Mouse (Mus musculus): ENCODE results near the gene Acbd7. TPM values are rescaled to one million over a fixed set of nuclear protein-coding genes. Genes with fewer than 3 reads are reported as not detected.

The Acbd7 gene
- polyA plus RNA-seq, 1 experiment from 2014 or later: 0.40 TPM

GRCm38 (mm10) chr2:3326547-3326946 lies 9.4 kb upstream of the Acbd7 start:
- peaks cover 9% of the 10 kb centered on the region; the same call in 1 of the 2 replicates for H3K36me3 ChIP-seq (ENCODE audit: control insufficient read depth, insufficient read depth, low read length)
- no peaks in the 10 kb centered on the region; the same call in 1 of the 2 replicates for H3K4me1 ChIP-seq (replicated peaks; ENCODE audit: control insufficient read depth, insufficient read depth, low read length)
- H3K4me2 ChIP-seq (ENCODE audit: low read depth, low read length, severe bottlenecking): no peak overlapping the region
- no peaks in the 10 kb centered on the region for H3K27me3 ChIP-seq (ENCODE audit: control insufficient read depth, insufficient read depth, low read length)
- WGBS: 85% methylated on average over 1 of the region's 1 CpGs
- no peaks in the 10 kb centered on the region for H3K9me3 ChIP-seq (ENCODE audit: control insufficient read depth, low read length)
- no peak overlapping the region for H3K4me3 ChIP-seq (ENCODE audit: low read depth, low read length)
- no peak overlapping the region for H3K9ac ChIP-seq (ENCODE audit: low read length)
- H3K27ac ChIP-seq (ENCODE audit: low read depth, low read length): no peak overlapping the region
- ATAC-seq (replicated peaks; ENCODE audit: low FRiP score) (no peak), DNase-seq (ENCODE audit: low spot score) (no peak)

DNA sequence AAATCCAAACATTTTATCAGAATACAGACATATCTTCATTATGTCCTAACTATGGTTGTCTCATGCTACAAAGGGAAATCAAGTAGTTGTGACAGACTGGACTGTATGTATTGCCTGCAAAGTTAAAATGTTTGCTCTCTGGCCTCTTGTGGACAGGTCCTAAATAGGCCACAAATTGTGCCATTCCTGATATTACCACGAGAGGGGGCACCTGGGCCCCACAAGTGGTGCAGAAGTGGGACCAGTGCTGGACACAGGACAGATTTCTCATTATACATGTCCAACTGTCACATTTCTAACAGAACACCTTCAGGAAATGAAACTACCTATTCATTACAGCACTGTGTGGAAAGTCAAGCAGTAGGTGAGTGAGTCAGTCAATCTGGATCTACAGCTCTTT lies 8.6 kb upstream of the Acbd7 start:
- H3K27me3 ChIP-seq (ENCODE audit: control insufficient read depth, insufficient read depth, low read length): no peaks in the 10 kb centered on the region
- ATAC-seq (replicated peaks; ENCODE audit: low FRiP score): no peak; the same call in 1 of the 2 replicates
- H3K4me2 ChIP-seq (ENCODE audit: low read depth, low read length, severe bottlenecking): no peak overlapping the region
- DNase-seq (ENCODE audit: low spot score): peak; percentile 58
- WGBS: 50% methylated on average over 1 of the region's 1 CpGs
- no peaks in the 10 kb centered on the region; the same call in 1 of the 2 replicates for H3K4me1 ChIP-seq (replicated peaks; ENCODE audit: control insufficient read depth, insufficient read depth, low read length)
- peaks cover 9% of the 10 kb centered on the region; the same call in 1 of the 2 replicates for H3K36me3 ChIP-seq (ENCODE audit: control insufficient read depth, insufficient read depth, low read length)
- no peaks in the 10 kb centered on the region for H3K9me3 ChIP-seq (ENCODE audit: control insufficient read depth, low read length)
- no peak overlapping the region for H3K4me3 ChIP-seq (ENCODE audit: low read depth, low read length)
- no peak overlapping the region for H3K9ac ChIP-seq (ENCODE audit: low read length)
- H3K27ac ChIP-seq (ENCODE audit: low read depth, low read length): no peak overlapping the region

DNA sequence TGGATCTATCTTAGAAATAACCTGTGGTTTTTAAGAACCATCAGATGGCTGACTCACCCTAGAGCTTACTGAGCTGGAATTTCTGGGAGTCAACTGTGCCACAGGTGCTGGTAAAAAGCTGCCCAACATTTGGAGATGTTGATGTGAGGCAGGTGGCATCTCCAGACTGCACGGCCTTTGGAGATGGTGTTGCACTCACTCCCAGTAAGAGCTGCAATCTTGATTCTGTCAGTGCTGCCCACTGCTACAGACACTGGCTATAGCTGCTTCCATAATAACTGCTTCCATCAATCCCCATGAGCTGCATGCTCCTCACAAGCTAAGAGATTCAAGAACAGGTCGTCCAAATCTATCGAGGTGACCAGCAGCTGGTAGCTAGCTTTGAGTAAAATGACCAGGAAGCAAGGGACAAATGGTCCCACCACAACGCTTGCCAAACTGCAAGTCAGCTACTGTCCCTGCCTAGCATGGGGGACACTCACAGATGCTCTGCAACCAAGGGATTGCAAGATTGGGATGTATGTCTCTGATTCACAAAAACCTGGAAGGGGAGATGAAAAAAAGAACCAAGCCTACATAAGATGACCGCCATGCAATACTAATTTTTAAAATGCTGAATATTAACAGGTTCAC lies 4.8 kb upstream of the Acbd7 start:
- peak overlapping the region; percentile 75; the same call in 1 of the 2 replicates for H3K4me2 ChIP-seq (ENCODE audit: low read depth, low read length, severe bottlenecking)
- no peak for DNase-seq (ENCODE audit: low spot score)
- peak overlapping the region; percentile 62 for H3K4me3 ChIP-seq (ENCODE audit: low read depth, low read length)
- no peaks in the 10 kb centered on the region for H3K9me3 ChIP-seq (ENCODE audit: control insufficient read depth, low read length)
- H3K36me3 ChIP-seq (ENCODE audit: control insufficient read depth, insufficient read depth, low read length): peaks cover 2% of the 10 kb centered on the region; the same call in 1 of the 2 replicates
- 81% methylated on average over 5 of the region's 5 CpGs for WGBS
- no peaks in the 10 kb centered on the region for H3K27me3 ChIP-seq (ENCODE audit: control insufficient read depth, insufficient read depth, low read length)
- H3K27ac ChIP-seq (ENCODE audit: low read depth, low read length): no peak overlapping the region
- peak overlapping the region; percentile 72 for H3K9ac ChIP-seq (ENCODE audit: low read length)
- peaks cover under 1% of the 10 kb centered on the region; the same call in 1 of the 2 replicates for H3K4me1 ChIP-seq (replicated peaks; ENCODE audit: control insufficient read depth, insufficient read depth, low read length)
- ATAC-seq (replicated peaks; ENCODE audit: low FRiP score): no peak

DNA sequence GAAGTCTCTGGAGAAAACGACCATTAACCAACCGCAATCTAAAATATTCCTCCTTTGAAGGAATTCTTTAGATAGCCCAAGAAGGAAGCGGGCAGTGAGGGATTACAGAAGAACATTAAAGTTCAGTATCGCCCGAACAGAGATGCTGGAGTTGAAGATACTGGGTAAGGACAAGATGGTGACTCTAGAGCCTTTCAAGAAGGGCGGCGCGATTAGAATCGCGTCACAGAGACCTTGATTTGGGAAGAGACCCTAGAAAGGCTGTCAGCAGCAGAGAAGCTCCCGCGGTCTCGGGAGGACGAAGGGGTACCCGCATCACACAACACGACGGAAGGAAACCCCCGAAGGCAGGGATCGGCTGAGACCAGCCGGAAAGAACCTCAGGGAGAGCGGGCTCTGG lies 3.9 kb upstream of the Acbd7 start:
- no peak overlapping the region for H3K27ac ChIP-seq (ENCODE audit: low read depth, low read length)
- 3% methylated on average over 21 of the region's 21 CpGs for WGBS
- DNase-seq (ENCODE audit: low spot score): no peak
- H3K9ac ChIP-seq (ENCODE audit: low read length): peak overlapping the region; percentile 72
- no peaks in the 10 kb centered on the region for H3K9me3 ChIP-seq (ENCODE audit: control insufficient read depth, low read length)
- H3K4me2 ChIP-seq (ENCODE audit: low read depth, low read length, severe bottlenecking): peak overlapping the region; percentile 75
- H3K4me3 ChIP-seq (ENCODE audit: low read depth, low read length): peak overlapping the region; percentile 62
- no peaks in the 10 kb centered on the region; the same call in 1 of the 2 replicates for H3K27me3 ChIP-seq (ENCODE audit: control insufficient read depth, insufficient read depth, low read length)
- H3K36me3 ChIP-seq (ENCODE audit: control insufficient read depth, insufficient read depth, low read length): peaks cover 2% of the 10 kb centered on the region; the same call in 1 of the 2 replicates
- ATAC-seq (replicated peaks; ENCODE audit: low FRiP score): no peak
- peaks cover 2% of the 10 kb centered on the region; the same call in 1 of the 2 replicates for H3K4me1 ChIP-seq (replicated peaks; ENCODE audit: control insufficient read depth, insufficient read depth, low read length)

- DNase-seq (ENCODE audit: low spot score) (peak; percentile 97), ATAC-seq (replicated peaks; ENCODE audit: low FRiP score) (peak; percentile 97)
- H3K4me2 ChIP-seq (ENCODE audit: low read depth, low read length, severe bottlenecking): peak within 1 kb of the TSS; percentile 75
- peaks cover 2% of the 10 kb centered on the region; the same call in 1 of the 2 replicates for H3K36me3 ChIP-seq (ENCODE audit: control insufficient read depth, insufficient read depth, low read length)
- H3K9ac ChIP-seq (ENCODE audit: low read length): peak within 1 kb of the TSS; percentile 72
- H3K9me3 ChIP-seq (ENCODE audit: control insufficient read depth, low read length): no peaks in the 10 kb centered on the region
- H3K27me3 ChIP-seq (ENCODE audit: control insufficient read depth, insufficient read depth, low read length): no peaks in the 10 kb centered on the region; the same call in 1 of the 2 replicates
- H3K4me1 ChIP-seq (replicated peaks; ENCODE audit: control insufficient read depth, insufficient read depth, low read length): peaks cover 2% of the 10 kb centered on the region; the same call in 1 of the 2 replicates
- WGBS: under 1% methylated on average over 39 of the region's 45 CpGs
- no peak within 1 kb of the TSS for H3K27ac ChIP-seq (ENCODE audit: low read depth, low read length)
- H3K4me3 ChIP-seq (ENCODE audit: low read depth, low read length): peak within 1 kb of the TSS; percentile 62
These were observed 3.3 kb upstream of the Acbd7 start, which contains the start of gene Rpp38 for GRCm38 (mm10) chr2:3332484-3333242. TSS of gene Rpp38 (minus strand) at chr2:3332643.

- peaks cover 2% of the 10 kb centered on the region; the same call in 1 of the 2 replicates for H3K4me1 ChIP-seq (replicated peaks; ENCODE audit: control insufficient read depth, insufficient read depth, low read length)
- ATAC-seq (replicated peaks; ENCODE audit: low FRiP score) (no peak), DNase-seq (ENCODE audit: low spot score) (no peak)
- no peak overlapping the region for H3K9ac ChIP-seq (ENCODE audit: low read length)
- no peaks in the 10 kb centered on the region; the same call in 1 of the 2 replicates for H3K27me3 ChIP-seq (ENCODE audit: control insufficient read depth, insufficient read depth, low read length)
- H3K4me2 ChIP-seq (ENCODE audit: low read depth, low read length, severe bottlenecking): no peak overlapping the region
- H3K4me3 ChIP-seq (ENCODE audit: low read depth, low read length): no peak overlapping the region
- WGBS: 92% methylated on average over 12 of the region's 12 CpGs
- H3K9me3 ChIP-seq (ENCODE audit: control insufficient read depth, low read length): no peaks in the 10 kb centered on the region
- peaks cover 2% of the 10 kb centered on the region; the same call in 1 of the 2 replicates for H3K36me3 ChIP-seq (ENCODE audit: control insufficient read depth, insufficient read depth, low read length)
- H3K27ac ChIP-seq (ENCODE audit: low read depth, low read length): no peak overlapping the region
These were observed 2.2 kb upstream of the Acbd7 start for GRCm38 (mm10) chr2:3333761-3334160.

DNA sequence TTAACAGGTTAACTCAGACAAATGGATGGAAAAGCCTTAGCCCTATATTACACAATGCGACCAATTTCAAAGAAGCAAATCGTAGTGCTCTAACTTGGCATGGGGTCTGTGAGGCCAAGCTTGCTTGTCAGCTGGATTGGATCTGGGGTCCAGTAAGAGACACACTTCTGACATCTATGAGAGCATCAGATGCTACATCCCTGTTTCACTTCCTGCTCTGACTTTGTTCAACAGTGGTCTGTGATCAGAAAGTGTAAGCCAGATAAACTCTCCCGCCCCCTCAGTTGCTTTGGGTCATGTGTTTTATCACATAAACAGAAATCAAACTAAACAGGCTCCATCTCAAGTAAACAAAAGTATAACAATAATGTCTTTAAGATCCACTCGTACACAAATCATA lies 12.5 kb downstream of the Acbd7 start:
- ATAC-seq (replicated peaks; ENCODE audit: low FRiP score): no peak

DNA sequence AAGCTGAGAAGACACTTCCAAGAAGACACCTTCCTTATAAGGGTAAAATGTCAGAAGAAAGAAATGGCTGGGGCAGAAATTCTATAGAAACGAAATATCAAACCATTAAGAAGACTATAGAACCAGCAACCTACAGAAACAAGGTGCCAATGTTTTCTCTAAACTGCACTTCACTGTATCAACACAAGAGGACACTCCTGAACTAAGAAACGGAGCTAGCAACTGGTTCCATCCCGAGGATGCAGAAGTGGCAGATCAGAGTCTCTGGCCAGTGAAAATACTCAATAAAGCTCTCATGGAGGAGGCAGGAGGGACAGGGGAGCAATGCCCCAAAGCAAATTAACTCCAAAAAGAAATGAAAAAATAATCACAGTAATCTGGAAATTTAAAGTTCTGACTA lies 13.0 kb downstream of the Acbd7 start:
- Histone ChIP-seq H3K36me3 (ENCODE audit: control insufficient read depth, insufficient read depth, low read length) (no peaks in the 10 kb centered on the region), H3K27me3 (ENCODE audit: control insufficient read depth, insufficient read depth, low read length) (no peaks in the 10 kb centered on the region), H3K9ac (ENCODE audit: low read length) (no peak overlapping the region), H3K4me1 (replicated peaks; ENCODE audit: control insufficient read depth, insufficient read depth, low read length) (no peaks in the 10 kb centered on the region), H3K27ac (ENCODE audit: low read depth, low read length) (no peak overlapping the region), H3K9me3 (ENCODE audit: control insufficient read depth, low read length) (no peaks in the 10 kb centered on the region), H3K4me3 (ENCODE audit: low read depth, low read length) (no peak overlapping the region), H3K4me2 (ENCODE audit: low read depth, low read length, severe bottlenecking) (no peak overlapping the region)
- ATAC-seq (replicated peaks; ENCODE audit: low FRiP score) (0 out of 2 replicates have a peak, but pooled peaks have one; percentile 36), DNase-seq (ENCODE audit: low spot score) (no peak)
- WGBS: 22% methylated on average over 3 of the region's 3 CpGs

More for the DNA sequence above, 12.5 kb downstream of the Acbd7 start:
- 82% methylated on average over 4 of the region's 4 CpGs for WGBS
- H3K4me2 ChIP-seq (ENCODE audit: low read depth, low read length, severe bottlenecking): no peak overlapping the region
- no peaks in the 10 kb centered on the region for H3K27me3 ChIP-seq (ENCODE audit: control insufficient read depth, insufficient read depth, low read length)
- no peak overlapping the region for H3K27ac ChIP-seq (ENCODE audit: low read depth, low read length)
- H3K36me3 ChIP-seq (ENCODE audit: control insufficient read depth, insufficient read depth, low read length): no peaks in the 10 kb centered on the region
- DNase-seq (ENCODE audit: low spot score): no peak
- H3K9ac ChIP-seq (ENCODE audit: low read length): no peak overlapping the region
- H3K4me3 ChIP-seq (ENCODE audit: low read depth, low read length): no peak overlapping the region
- H3K9me3 ChIP-seq (ENCODE audit: control insufficient read depth, low read length): no peaks in the 10 kb centered on the region
- H3K4me1 ChIP-seq (replicated peaks; ENCODE audit: control insufficient read depth, insufficient read depth, low read length): no peaks in the 10 kb centered on the region
